Mouse (Mus musculus): ENCODE data around the gene Hspd1. TPM values are rescaled to one million over a fixed set of nuclear protein-coding genes. Genes with fewer than 3 reads are reported as not detected.

The Hspd1 gene
- total and polyA plus RNA-seq, 3 experiments, result 306 to 885 (median 775) TPM

DNA sequence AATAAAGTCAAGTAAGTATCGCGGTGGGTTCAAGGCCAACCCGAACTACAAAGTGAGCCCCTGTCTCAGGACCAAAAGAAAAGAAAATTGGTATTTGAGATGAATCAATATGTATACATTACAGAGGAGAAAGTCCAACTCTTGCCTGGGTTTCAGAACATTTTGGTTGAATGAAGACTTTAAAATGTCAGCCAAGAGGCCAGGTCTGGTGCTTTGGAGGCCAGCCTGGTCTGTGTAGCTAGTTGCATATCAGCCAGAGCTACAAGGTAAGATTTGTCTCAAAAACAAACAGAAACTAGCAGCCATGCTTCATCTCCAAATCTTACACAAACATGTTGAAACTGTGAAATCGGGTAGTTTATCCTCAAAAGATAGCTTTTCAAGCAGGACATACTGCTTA, 34.4 kb downstream of the Hspd1 start:
- H3K27ac ChIP-seq (ENCODE audit: control insufficient read depth, low read depth, low read length), result no peak overlapping the region
- H3K4me3 ChIP-seq (ENCODE audit: control insufficient read depth in 1 of 2, insufficient read depth in 1 of 2, low read depth in 2 of 2, low read length in 2 of 2), result peak overlapping the region; percentile 84 to 87
- H3K36me3 ChIP-seq (ENCODE audit: control insufficient read depth in 1 of 2, insufficient read depth in 2 of 2, low read length in 2 of 2), result peaks cover 0 to 29% of the 10 kb centered on the region in 2 experiments; a peak in 2 of 4 replicates
- H3K9ac ChIP-seq (ENCODE audit: control insufficient read depth, low read depth, low read length, poor library complexity, severe bottlenecking), result peak overlapping the region; percentile 93
- TF ChIP-seq MXI1 (IDR thresholded peaks at IDR 0.05; ENCODE audit: low read depth, low read length) (no peak), ZC3H11A (IDR thresholded peaks at IDR 0.05; ENCODE audit: low read depth, low read length) (no peak)
- H3K9me3 ChIP-seq (replicated peaks; ENCODE audit: insufficient read depth, low read length), result no peaks in the 10 kb centered on the region
- no peaks in the 10 kb centered on the region for H3K27me3 ChIP-seq (ENCODE audit: control insufficient read depth in 1 of 2, insufficient read depth in 2 of 2, low read length in 2 of 2)
- peaks cover 11 to 16% of the 10 kb centered on the region in 2 experiments for H3K4me1 ChIP-seq (ENCODE audit: control insufficient read depth in 1 of 2, insufficient read depth in 2 of 2, low read length in 2 of 2)
- peaks cover 15% of the 10 kb centered on the region for H3K79me2 ChIP-seq (ENCODE audit: control insufficient read depth, insufficient read depth, low read length, poor library complexity)
- DNase-seq (ENCODE audit: low read depth, low spot score), result peak; percentile 32

- peak; percentile 65 for DNase-seq (ENCODE audit: low read depth, low spot score)
- no peak for TF ChIP-seq POLR2AphosphoS5 (IDR thresholded peaks at IDR 0.05; ENCODE audit: borderline replicate concordance, low read depth, low read length)
- TF ChIP-seq MXI1 (IDR thresholded peaks at IDR 0.05; ENCODE audit: low read depth, low read length), result no peak
- TF ChIP-seq NELFE (IDR thresholded peaks at IDR 0.05; ENCODE audit: low read depth, low read length), result no peak; the same call in 1 of the 2 replicates
- peak; percentile 32; the same call in 1 of the 2 replicates for TF ChIP-seq SIN3A (IDR thresholded peaks at IDR 0.05; ENCODE audit: low read length)
- TF ChIP-seq POLR2A (IDR thresholded peaks at IDR 0.05; ENCODE audit: control insufficient read depth in 1 of 2, insufficient read depth in 1 of 2, low read depth in 1 of 2, low read length in 2 of 2, poor library complexity in 1 of 2), result no peak
- no peak for TF ChIP-seq KAT2A (conservative IDR thresholded peaks at IDR 0.05; ENCODE audit: low read depth, low read length)
- peak in 1 of 2 experiments; percentile 35; a peak in 3 of 4 replicates for TF ChIP-seq EP300 (IDR thresholded peaks at IDR 0.05; ENCODE audit: low read depth in 1 of 2, low read length in 2 of 2)
- peak overlapping the region; percentile 84 to 87 for H3K4me3 ChIP-seq (ENCODE audit: control insufficient read depth in 1 of 2, insufficient read depth in 1 of 2, low read depth in 2 of 2, low read length in 2 of 2)
- peak overlapping the region; percentile 63 for H3K27ac ChIP-seq (ENCODE audit: control insufficient read depth, low read depth, low read length)
- H3K9me3 ChIP-seq (replicated peaks; ENCODE audit: insufficient read depth, low read length), result no peaks in the 10 kb centered on the region
- peaks cover 11 to 16% of the 10 kb centered on the region in 2 experiments for H3K4me1 ChIP-seq (ENCODE audit: control insufficient read depth in 1 of 2, insufficient read depth in 2 of 2, low read length in 2 of 2)
- peaks cover 15% of the 10 kb centered on the region for H3K79me2 ChIP-seq (ENCODE audit: control insufficient read depth, insufficient read depth, low read length, poor library complexity)
- peak overlapping the region; percentile 93 for H3K9ac ChIP-seq (ENCODE audit: control insufficient read depth, low read depth, low read length, poor library complexity, severe bottlenecking)
- peaks cover 0 to 29% of the 10 kb centered on the region in 2 experiments; a peak in 2 of 4 replicates for H3K36me3 ChIP-seq (ENCODE audit: control insufficient read depth in 1 of 2, insufficient read depth in 2 of 2, low read length in 2 of 2)
- no peaks in the 10 kb centered on the region for H3K27me3 ChIP-seq (ENCODE audit: control insufficient read depth in 1 of 2, insufficient read depth in 2 of 2, low read length in 2 of 2)
These were observed 35.0 kb downstream of the Hspd1 start for GRCm38 (mm10) chr1:55053005-55053404.

DNA sequence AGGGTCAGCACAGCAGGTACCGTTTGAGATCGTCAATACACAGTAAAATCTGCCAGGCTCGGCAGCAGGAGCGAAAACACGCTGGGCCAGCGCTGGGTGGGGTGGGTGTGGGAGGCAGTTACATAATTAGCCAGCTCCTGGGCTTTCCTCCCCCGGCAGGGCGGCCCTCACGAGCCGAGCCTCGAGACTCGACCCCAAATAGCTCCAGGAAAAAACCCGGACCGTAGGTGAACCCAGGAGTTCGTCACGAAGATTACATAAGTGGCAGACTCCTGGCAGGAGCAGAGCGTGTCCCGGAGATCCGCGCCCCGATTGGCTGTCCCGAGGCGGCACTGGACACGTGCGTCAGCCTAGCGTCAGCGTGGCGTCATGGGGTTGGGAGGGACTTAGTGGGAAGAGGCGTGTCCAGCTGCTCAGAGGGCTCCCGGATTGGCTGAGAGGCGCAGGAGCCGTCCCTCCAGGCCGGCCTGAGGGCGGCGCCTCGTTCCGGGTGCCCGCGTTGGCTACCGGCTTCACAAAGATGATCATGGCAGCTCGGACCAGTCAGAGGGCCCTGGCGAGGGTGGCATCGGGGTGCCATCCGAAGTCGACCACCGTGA, 35.6 kb downstream of the Hspd1 start, which contains the start of gene Coq10b:
Gene Coq10b (plus strand): TSS at position 416 of the 599 bp plus-strand sequence.
- peak within 1 kb of the TSS; percentile 93 for H3K9ac ChIP-seq (ENCODE audit: control insufficient read depth, low read depth, low read length, poor library complexity, severe bottlenecking)
- H3K4me1 ChIP-seq (ENCODE audit: control insufficient read depth in 1 of 2, insufficient read depth in 2 of 2, low read length in 2 of 2), result peaks cover 11 to 16% of the 10 kb centered on the region in 2 experiments
- H3K27me3 ChIP-seq (ENCODE audit: control insufficient read depth in 1 of 2, insufficient read depth in 2 of 2, low read length in 2 of 2), result no peaks in the 10 kb centered on the region
- peak; percentile 97 for DNase-seq (ENCODE audit: low read depth, low spot score)
- peak within 1 kb of the TSS; percentile 63 for H3K27ac ChIP-seq (ENCODE audit: control insufficient read depth, low read depth, low read length)
- no peaks in the 10 kb centered on the region for H3K9me3 ChIP-seq (replicated peaks; ENCODE audit: insufficient read depth, low read length)
- peaks cover 15% of the 10 kb centered on the region for H3K79me2 ChIP-seq (ENCODE audit: control insufficient read depth, insufficient read depth, low read length, poor library complexity)
- H3K36me3 ChIP-seq (ENCODE audit: control insufficient read depth in 1 of 2, insufficient read depth in 2 of 2, low read length in 2 of 2), result peaks cover 0 to 27% of the 10 kb centered on the region in 2 experiments; a peak in 2 of 4 replicates
- H3K4me3 ChIP-seq (ENCODE audit: control insufficient read depth in 1 of 2, insufficient read depth in 1 of 2, low read depth in 2 of 2, low read length in 2 of 2), result peak within 1 kb of the TSS; percentile 86 to 87
- TF ChIP-seq MYB (IDR thresholded peaks at IDR 0.05; ENCODE audit: low read depth, low read length), result no peak
- peak; percentile 75 for TF ChIP-seq NELFE (IDR thresholded peaks at IDR 0.05; ENCODE audit: low read depth, low read length)
- TF ChIP-seq TBP (IDR thresholded peaks at IDR 0.05; ENCODE audit: low read depth, low read length), result peak; percentile 50; the same call in 1 of the 2 replicates
- peak; percentile 90 for TF ChIP-seq USF1 (IDR thresholded peaks at IDR 0.05; ENCODE audit: low read depth, low read length)
- no peak for TF ChIP-seq ZKSCAN1 (IDR thresholded peaks at IDR 0.05; ENCODE audit: low read depth, low read length)
- peak; percentile 52; the same call in 1 of the 2 replicates for TF ChIP-seq NRF1 (IDR thresholded peaks at IDR 0.05; ENCODE audit: insufficient read depth, low read depth, low read length, poor library complexity, severe bottlenecking)
- no peak for TF ChIP-seq E2F4 (IDR thresholded peaks at IDR 0.05; ENCODE audit: borderline replicate concordance, low read depth, low read length)
- TF ChIP-seq SIN3A (IDR thresholded peaks at IDR 0.05; ENCODE audit: low read length), result peak; percentile 2; the same call in 1 of the 2 replicates
- no peak for TF ChIP-seq TAL1 (IDR thresholded peaks at IDR 0.05; ENCODE audit: low read length)
- no peak for TF ChIP-seq GABPA (IDR thresholded peaks at IDR 0.05; ENCODE audit: low read depth, low read length)
- TF ChIP-seq UBTF (IDR thresholded peaks at IDR 0.05; ENCODE audit: borderline replicate concordance, insufficient read depth, low read depth, low read length), result no peak
- TF ChIP-seq MAFK (IDR thresholded peaks at IDR 0.05; ENCODE audit: borderline replicate concordance, low read depth, low read length), result no peak
- no peak for TF ChIP-seq RAD21 (IDR thresholded peaks at IDR 0.05; ENCODE audit: low read depth, low read length)
- no peak for TF ChIP-seq SMC3 (IDR thresholded peaks at IDR 0.05; ENCODE audit: low read depth, low read length)
- TF ChIP-seq CHD2 (IDR thresholded peaks at IDR 0.05; ENCODE audit: low read length), result no peak
- TF ChIP-seq MXI1 (IDR thresholded peaks at IDR 0.05; ENCODE audit: low read depth, low read length), result peak; percentile 89
- no peak for TF ChIP-seq ZC3H11A (IDR thresholded peaks at IDR 0.05; ENCODE audit: low read depth, low read length)
- peak; percentile 58; the same call in 1 of the 2 replicates for TF ChIP-seq POLR2AphosphoS2 (IDR thresholded peaks at IDR 0.05; ENCODE audit: low read length)
- TF ChIP-seq USF2 (IDR thresholded peaks at IDR 0.05; ENCODE audit: borderline replicate concordance in 1 of 2, insufficient read depth in 1 of 2, low read depth in 1 of 2, low read length in 2 of 2), result 0 out of 4 replicates have a peak, but pooled peaks of 1 of the 2 experiments have one; percentile 36

Measured in MEL (cell line).